ENCODE assay signal across 9 mouse cellular contexts in genomic region chr2:106649686-106650570, GRCm38 (mm10). TPM values are rescaled to one million over a fixed set of nuclear protein-coding genes. Genes with fewer than 3 reads are reported as not detected.
A peak's percentile ranks its signal among the peaks of the same experiment; 100 is the strongest.
DNase-seq lines count a peak whose midpoint lies in the region; ATAC-seq and TF ChIP-seq lines count a peak whose summit lies in the region.
"Had no signal": no experiment of that assay in that cellular context is flagged by ENCODE, and none has a peak within 500 bp of the region (broad histone marks: within the 10 kb centered on the region; RNA-seq: fewer than 3 reads in every experiment).

No protein-coding gene starts in this region.

- no peaks in the 10 kb centered on the region for H3K9me3 ChIP-seq in forebrain, postnatal 0 days (ENCODE audit: low read length)
- H3K9me3 ChIP-seq in liver, embryonic 13.5 days (replicated peaks): no peaks in the 10 kb centered on the region
- no peaks in the 10 kb centered on the region for H3K9me3 ChIP-seq in neural tube, embryonic 11.5 days (ENCODE audit: control insufficient read depth, low read length)

- H3K36me3 ChIP-seq in forebrain, postnatal 0 days (ENCODE audit: insufficient read depth): no peaks in the 10 kb centered on the region
- H3K36me3 ChIP-seq in liver, embryonic 13.5 days: no peaks in the 10 kb centered on the region
- no peaks in the 10 kb centered on the region for H3K36me3 ChIP-seq in neural tube, embryonic 11.5 days (ENCODE audit: control insufficient read depth, insufficient read depth, low read length)
- H3K36me3 ChIP-seq: G1E had no signal

- TF ChIP-seq CTCF in forebrain, postnatal 0 days (IDR thresholded peaks at IDR 0.05; ENCODE audit: low read depth): no peak

- peaks cover 6% of the 10 kb centered on the region for H3K4me1 ChIP-seq in forebrain, postnatal 0 days (ENCODE audit: insufficient read depth)
- 0 out of 2 replicates have a peak, but pooled peaks cover 2% of the 10 kb centered on the region for H3K4me1 ChIP-seq in liver, embryonic 13.5 days (replicated peaks)
- H3K4me1 ChIP-seq in neural tube, embryonic 11.5 days (ENCODE audit: control insufficient read depth, insufficient read depth, low read length): 0 out of 2 replicates have a peak, but pooled peaks cover 2% of the 10 kb centered on the region

- intact Hi-C loops in heart, postnatal 14 days (cut with DNase I): loop anchor here (10.0 kb wide), 1 partner anchor 215 kb away; no protein-coding TSS in a partner anchor

- no peaks in the 10 kb centered on the region for H3K27me3 ChIP-seq in forebrain, postnatal 0 days (ENCODE audit: insufficient read depth, low read length)
- no peaks in the 10 kb centered on the region for H3K27me3 ChIP-seq in liver, embryonic 13.5 days
- no peaks in the 10 kb centered on the region for H3K27me3 ChIP-seq in neural tube, embryonic 11.5 days (ENCODE audit: control insufficient read depth, insufficient read depth, low read length)

- H3K4me2 ChIP-seq in forebrain, postnatal 0 days (ENCODE audit: low read depth): peak overlapping the region; percentile 65
- peak overlapping the region; percentile 69 for H3K4me2 ChIP-seq in liver, embryonic 13.5 days
- H3K4me2 ChIP-seq in neural tube, embryonic 11.5 days (ENCODE audit: low read depth): peak overlapping the region; percentile 48

- H3K4me3 ChIP-seq in forebrain, postnatal 0 days (ENCODE audit: low read depth, low read length): peak overlapping the region; percentile 54
- peak overlapping the region; percentile 58 for H3K4me3 ChIP-seq in liver, embryonic 13.5 days (replicated peaks)
- H3K4me3 ChIP-seq in neural tube, embryonic 11.5 days (ENCODE audit: low read depth, low read length): peak overlapping the region; percentile 32

- peak overlapping the region; percentile 62 for H3K9ac ChIP-seq in forebrain, postnatal 0 days
- peak overlapping the region; percentile 47 for H3K9ac ChIP-seq in liver, embryonic 13.5 days
- peak overlapping the region; percentile 58 for H3K9ac ChIP-seq in neural tube, embryonic 11.5 days (ENCODE audit: low read length)

- ATAC-seq in forebrain, postnatal 0 days: peak; percentile 98
- peak; percentile 99 for ATAC-seq in liver, embryonic 13.5 days (ENCODE audit: low read depth)
- ATAC-seq in neural tube, embryonic 11.5 days (ENCODE audit: insufficient read depth, low FRiP score, low TSS enrichment): peak; percentile 99

- peak overlapping the region; percentile 88 for H3K27ac ChIP-seq in forebrain, postnatal 0 days (ENCODE audit: low read depth, low read length)
- H3K27ac ChIP-seq in liver, embryonic 13.5 days: no peak overlapping the region
- peak overlapping the region; percentile 71; the same call in 1 of the 2 replicates for H3K27ac ChIP-seq in neural tube, embryonic 11.5 days (ENCODE audit: low read depth, low read length)

- peak; percentile 89 for DNase-seq in Muller cell, postnatal 12 days (ENCODE audit: inconsistent ontology term)
- DNase-seq in cerebellum, adult 18-20 months: peak; percentile 86 to 95
- peak; percentile 94 for DNase-seq in forebrain, postnatal 0 days
- DNase-seq in heart, postnatal 14 days: peak; percentile 71 to 74
- peak; percentile 67 to 77 for DNase-seq in kidney, postnatal 4 days
- peak; percentile 66 for DNase-seq in liver, embryonic 13.5 days
- peak; percentile 89 for DNase-seq in neural tube, embryonic 11.5 days (ENCODE audit: low spot score)
- DNase-seq in urinary bladder, adult 2 months (ENCODE audit: low spot score): peak; percentile 34

- WGBS in forebrain, postnatal 0 days: 4% methylated on average over 25 of the region's 25 CpGs
- 8% methylated on average over 25 of the region's 25 CpGs for WGBS in liver, embryonic 13.5 days (ENCODE audit: insufficient replicate concordance)
- WGBS in neural tube, embryonic 11.5 days: 8% methylated on average over 25 of the region's 25 CpGs

RNA-seq across cellular contexts. Expression of gene Mpped2, which starts 43.1 kb away (rescaled TPM):
- total RNA-seq in forebrain, postnatal 0 days (2014; rRNA removed): 63.6 and 65.4 TPM in 2 replicates
- 104 TPM in 2 replicates for polyA plus RNA-seq in forebrain, postnatal 0 days (2015; fragmentation: Nextera tagmentation; extraction: Ambion mirVana)
- 10 to 100 TPM; 14.8 to 22.1 TPM for total RNA-seq in heart, postnatal 14 days (2021)
- 3.4 and 3.9 TPM in 2 replicates for polyA plus RNA-seq in liver, embryonic 13.5 days (2015; fragmentation: Nextera tagmentation; extraction: Ambion mirVana)
- 83.9 and 94.0 TPM in 2 replicates for polyA plus RNA-seq in neural tube, embryonic 11.5 days (2014; fragmentation: Nextera tagmentation; extraction: Ambion mirVana)
- 4.4 and 4.9 TPM in 2 replicates for polyA plus RNA-seq in urinary bladder, adult 2 months (2012; rRNA removed)
- polyA plus RNA-seq: G1E had no signal

Comparison
In these comparisons a context has a peak if more than half of its experiments do, and no peak if none do; other contexts are left out.
1. DNase-seq: peak in every context shown above with its lines; median percentile 94 in forebrain, postnatal 0 days; 90 in cerebellum, adult 18-20 months; 89 in Muller cell, postnatal 12 days; 89 in neural tube, embryonic 11.5 days; 72 in heart, postnatal 14 days; 72 in kidney, postnatal 4 days; 66 in liver, embryonic 13.5 days; 34 in urinary bladder, adult 2 months.
2. RNA of gene Mpped2, which starts 43.1 kb away (polyA plus RNA-seq): 104 TPM in forebrain, postnatal 0 days and 83.9 to 94.0 TPM in neural tube, embryonic 11.5 days; 4.4 to 4.9 TPM in urinary bladder, adult 2 months and 3.4 to 3.9 TPM in liver, embryonic 13.5 days; every median in the first group is over 10 times any median in the second.
3. Peak in every context shown above with its lines, with median percentiles within 50 percentile points of each other: ATAC-seq, H3K4me2 ChIP-seq, H3K4me3 ChIP-seq and H3K9ac ChIP-seq.